Mouse (Mus musculus): ENCODE data around the gene 4933425L06Rik. TPM values are rescaled to one million over a fixed set of nuclear protein-coding genes. Genes with fewer than 3 reads are reported as not detected.

4933425L06Rik gene
- polyA plus RNA-seq, 1 experiment from 2014 or later: not detected

DNA sequence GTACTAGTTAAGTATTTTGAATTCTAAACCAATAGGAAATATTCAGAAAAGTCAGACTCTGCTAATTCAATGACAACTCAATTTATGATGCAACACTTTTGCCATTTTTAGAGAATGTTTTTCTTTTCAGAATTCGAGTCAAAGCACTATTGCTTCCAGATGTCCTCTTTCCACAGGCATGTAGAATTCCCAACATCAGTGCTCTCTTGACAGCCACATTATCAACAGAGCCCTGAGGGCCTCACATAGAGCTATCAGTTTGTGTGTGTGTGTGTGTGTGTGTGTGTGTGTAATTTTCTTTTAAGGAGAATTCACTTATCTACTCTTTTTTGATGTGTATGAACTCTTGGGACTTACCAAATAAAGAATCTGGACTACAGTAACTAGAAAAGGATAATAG is 64.9 kb downstream of the 4933425L06Rik start:
- no peak overlapping the region for H3K4me3 ChIP-seq (ENCODE audit: low read depth, low read length)
- no peaks in the 10 kb centered on the region for H3K9me3 ChIP-seq (ENCODE audit: control insufficient read depth, low read length)
- no peak overlapping the region for H3K4me2 ChIP-seq (ENCODE audit: low read depth, low read length)
- ATAC-seq (ENCODE audit: low read depth): no peak
- no peak overlapping the region for H3K27ac ChIP-seq (replicated peaks; ENCODE audit: low read depth, low read length)
- no peak overlapping the region for H3K9ac ChIP-seq (ENCODE audit: low read depth, low read length)
- no peaks in the 10 kb centered on the region for H3K27me3 ChIP-seq (replicated peaks; ENCODE audit: control insufficient read depth, insufficient read depth, low read length)
- peak; percentile 81 for DNase-seq (ENCODE audit: low spot score)
- 0 out of 2 replicates have a peak, but pooled peaks cover 3% of the 10 kb centered on the region for H3K4me1 ChIP-seq (ENCODE audit: control insufficient read depth, insufficient read depth, low read length)
- no peaks in the 10 kb centered on the region for H3K36me3 ChIP-seq (ENCODE audit: control insufficient read depth, insufficient read depth, low read length)
- 23% methylated on average over 1 of the region's 1 CpGs for WGBS

DNA sequence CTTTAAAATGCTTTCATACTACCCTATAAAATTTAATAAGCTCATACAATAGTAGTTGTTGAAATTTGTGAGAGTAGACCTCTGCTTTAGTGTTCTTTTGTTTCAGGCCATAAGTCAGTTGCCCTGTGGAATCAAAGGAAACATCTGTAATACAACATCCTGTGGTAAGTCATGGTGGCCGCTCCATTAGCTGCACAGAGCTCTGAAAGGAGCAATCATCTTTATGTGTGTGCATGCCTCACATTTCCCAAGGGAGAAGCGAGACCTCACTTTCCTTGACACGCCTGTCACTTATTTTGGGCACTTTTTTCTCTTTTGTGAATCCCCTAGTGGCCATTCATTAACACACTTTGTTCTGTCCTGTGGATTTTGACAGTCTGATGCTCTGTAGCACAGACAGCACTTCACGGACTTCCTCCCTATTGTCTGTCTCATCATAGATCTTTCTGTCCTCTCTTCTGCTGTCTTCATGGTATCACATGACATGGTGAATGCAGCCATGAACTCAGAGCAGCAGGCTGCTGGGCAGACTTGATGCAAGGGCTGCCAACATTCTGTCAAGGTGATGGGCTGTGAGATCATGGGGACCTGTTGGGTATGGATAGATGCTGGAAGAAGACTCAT is 66.0 kb downstream of the 4933425L06Rik start:
- ATAC-seq (ENCODE audit: low read depth) (no peak), DNase-seq (ENCODE audit: low spot score) (peak; percentile 42)
- no peaks in the 10 kb centered on the region for H3K9me3 ChIP-seq (ENCODE audit: control insufficient read depth, low read length)
- H3K27me3 ChIP-seq (replicated peaks; ENCODE audit: control insufficient read depth, insufficient read depth, low read length): no peaks in the 10 kb centered on the region
- no peak overlapping the region for H3K9ac ChIP-seq (ENCODE audit: low read depth, low read length)
- no peak overlapping the region for H3K27ac ChIP-seq (replicated peaks; ENCODE audit: low read depth, low read length)
- no peak overlapping the region for H3K4me2 ChIP-seq (ENCODE audit: low read depth, low read length)
- H3K4me1 ChIP-seq (ENCODE audit: control insufficient read depth, insufficient read depth, low read length): 0 out of 2 replicates have a peak, but pooled peaks cover 3% of the 10 kb centered on the region
- no peaks in the 10 kb centered on the region for H3K36me3 ChIP-seq (ENCODE audit: control insufficient read depth, insufficient read depth, low read length)
- no peak overlapping the region for H3K4me3 ChIP-seq (ENCODE audit: low read depth, low read length)
- 44% methylated on average over 4 of the region's 4 CpGs for WGBS

DNA sequence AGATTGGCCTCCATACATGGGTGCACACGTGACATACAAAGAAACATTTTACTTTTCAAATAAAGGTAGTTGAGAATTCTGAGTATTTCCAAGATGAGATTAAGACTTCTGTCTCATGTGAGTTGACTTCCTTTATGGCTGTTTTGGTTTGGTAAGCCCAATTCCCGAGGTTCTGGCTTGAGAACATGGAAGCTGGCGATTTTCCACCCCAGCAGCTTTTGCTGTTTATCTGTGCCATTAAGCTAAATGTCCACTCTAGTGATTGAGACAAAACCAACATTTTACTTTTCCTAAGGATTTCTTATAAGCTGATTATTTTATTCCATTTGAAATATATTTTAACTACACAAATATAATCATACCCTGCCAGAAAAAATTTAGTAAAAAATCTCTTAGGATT is 68.1 kb downstream of the 4933425L06Rik start:
- WGBS: 77% methylated on average over 3 of the region's 3 CpGs
- no peak for ATAC-seq (ENCODE audit: low read depth)
- H3K27ac ChIP-seq (replicated peaks; ENCODE audit: low read depth, low read length): no peak overlapping the region
- 0 out of 2 replicates have a peak, but pooled peaks cover 3% of the 10 kb centered on the region for H3K4me1 ChIP-seq (ENCODE audit: control insufficient read depth, insufficient read depth, low read length)
- no peak overlapping the region for H3K9ac ChIP-seq (ENCODE audit: low read depth, low read length)
- no peaks in the 10 kb centered on the region for H3K27me3 ChIP-seq (replicated peaks; ENCODE audit: control insufficient read depth, insufficient read depth, low read length)
- H3K9me3 ChIP-seq (ENCODE audit: control insufficient read depth, low read length): no peaks in the 10 kb centered on the region
- no peak for DNase-seq (ENCODE audit: low spot score)
- no peak overlapping the region for H3K4me3 ChIP-seq (ENCODE audit: low read depth, low read length)
- H3K4me2 ChIP-seq (ENCODE audit: low read depth, low read length): no peak overlapping the region
- no peaks in the 10 kb centered on the region for H3K36me3 ChIP-seq (ENCODE audit: control insufficient read depth, insufficient read depth, low read length)

DNA sequence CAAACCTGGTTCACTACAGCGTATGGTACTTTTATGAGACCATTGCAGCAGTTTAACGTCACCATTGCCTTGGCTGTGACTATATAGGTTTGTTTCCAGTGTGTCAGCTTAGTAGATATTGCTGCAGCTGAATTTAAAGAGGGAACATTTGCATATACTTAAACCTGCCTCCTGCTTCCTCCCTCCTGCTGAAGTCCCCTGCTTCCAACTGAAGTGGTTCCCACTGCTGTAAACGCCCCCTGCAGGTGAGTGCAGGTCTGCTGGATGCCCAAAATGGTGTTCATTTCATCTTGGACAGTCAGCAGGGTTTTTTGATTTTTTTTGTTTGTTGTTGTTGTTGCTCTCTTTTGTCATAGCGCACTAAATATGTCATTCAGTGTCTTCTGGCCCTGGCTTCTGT is 72.0 kb downstream of the 4933425L06Rik start:
- ATAC-seq (ENCODE audit: low read depth) (no peak), DNase-seq (ENCODE audit: low spot score) (no peak)
- Histone ChIP-seq H3K9ac (ENCODE audit: low read depth, low read length) (no peak overlapping the region), H3K9me3 (ENCODE audit: control insufficient read depth, low read length) (no peaks in the 10 kb centered on the region), H3K4me2 (ENCODE audit: low read depth, low read length) (no peak overlapping the region), H3K4me3 (ENCODE audit: low read depth, low read length) (no peak overlapping the region), H3K36me3 (ENCODE audit: control insufficient read depth, insufficient read depth, low read length) (no peaks in the 10 kb centered on the region), H3K27me3 (replicated peaks; ENCODE audit: control insufficient read depth, insufficient read depth, low read length) (no peaks in the 10 kb centered on the region), H3K4me1 (ENCODE audit: control insufficient read depth, insufficient read depth, low read length) (no peaks in the 10 kb centered on the region), H3K27ac (replicated peaks; ENCODE audit: low read depth, low read length) (no peak overlapping the region)
- WGBS: 61% methylated on average over 4 of the region's 4 CpGs

DNA sequence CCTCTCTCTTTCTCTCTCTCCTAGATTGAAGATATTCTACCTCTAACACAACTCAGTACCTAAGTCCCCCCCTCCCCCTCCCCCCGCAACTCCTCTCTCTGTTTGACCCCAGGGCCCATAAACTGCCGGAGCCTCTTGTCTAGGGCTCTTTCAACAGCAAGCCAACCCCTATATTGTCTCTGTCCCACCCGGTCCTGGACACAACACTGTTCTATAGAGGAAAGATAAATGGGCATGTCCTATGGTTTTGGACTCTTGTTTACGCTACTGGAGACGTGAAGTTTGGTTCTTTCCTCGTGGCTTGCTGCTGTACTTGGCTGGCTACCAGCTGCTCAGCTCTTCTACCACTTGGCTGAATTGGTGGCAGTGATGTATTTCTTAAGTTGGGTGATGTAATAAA is 83.5 kb downstream of the 4933425L06Rik start:
- 76% methylated on average over 6 of the region's 6 CpGs for WGBS
- Histone ChIP-seq H3K4me2 (ENCODE audit: low read depth, low read length) (no peak overlapping the region), H3K27ac (replicated peaks; ENCODE audit: low read depth, low read length) (no peak overlapping the region), H3K9ac (ENCODE audit: low read depth, low read length) (no peak overlapping the region), H3K4me1 (ENCODE audit: control insufficient read depth, insufficient read depth, low read length) (no peaks in the 10 kb centered on the region), H3K9me3 (ENCODE audit: control insufficient read depth, low read length) (no peaks in the 10 kb centered on the region), H3K4me3 (ENCODE audit: low read depth, low read length) (no peak overlapping the region), H3K36me3 (ENCODE audit: control insufficient read depth, insufficient read depth, low read length) (no peaks in the 10 kb centered on the region), H3K27me3 (replicated peaks; ENCODE audit: control insufficient read depth, insufficient read depth, low read length) (no peaks in the 10 kb centered on the region)
- DNase-seq (ENCODE audit: low spot score): no peak
- ATAC-seq (ENCODE audit: low read depth): no peak

Other genes with a start within 250 kb of the 4933425L06Rik start
- 0.30 and 0.75 TPM in 2 replicates for gene Shisal2b, start 218.2 kb upstream of the 4933425L06Rik start, polyA plus RNA-seq (2014; fragmentation: Nextera tagmentation; extraction: Ambion mirVana)
- gene Rgs7bp, start 27.2 kb upstream of the 4933425L06Rik start, polyA plus RNA-seq (2014; fragmentation: Nextera tagmentation; extraction: Ambion mirVana): 5.0 and 5.4 TPM in 2 replicates
- gene Rnf180, start 212.7 kb downstream of the 4933425L06Rik start, polyA plus RNA-seq (2014; fragmentation: Nextera tagmentation; extraction: Ambion mirVana): 6.1 and 8.6 TPM in 2 replicates

Measured in embryonic facial prominence, embryonic 14.5 days (tissue).